Mouse (Mus musculus) mammary gland, adult 2 months (tissue): Measurements from ENCODE around the gene Cebpzos. TPM values are rescaled to one million over a fixed set of nuclear protein-coding genes. Genes with fewer than 3 reads are reported as not detected.

Source experiments
- polyA plus RNA-seq: library from polyadenylated mRNA; depleted of rRNA; stranded (reverse); fragments of >200 nt; gene quantifications from 2 replicates; pipeline ENCODE4 v1.2.3, GENCODE M21; 2012; ENCODE audit warnings: low replicate concordance; rRNA removed

The Cebpzos gene
- 3.8 and 8.9 TPM in 2 replicates for polyA plus RNA-seq

GRCm38 (mm10) chr17:78916369-78916813 is at the start of gene Cebpzos:
Gene Cebpzos (plus strand): TSS chr17:78916500.

GRCm38 (mm10) chr17:78882401-78883112 is 33.7 kb upstream of the Cebpzos start, which contains the start of gene Eif2ak2:
Gene Eif2ak2 (minus strand): TSS chr17:78882573.

DNA sequence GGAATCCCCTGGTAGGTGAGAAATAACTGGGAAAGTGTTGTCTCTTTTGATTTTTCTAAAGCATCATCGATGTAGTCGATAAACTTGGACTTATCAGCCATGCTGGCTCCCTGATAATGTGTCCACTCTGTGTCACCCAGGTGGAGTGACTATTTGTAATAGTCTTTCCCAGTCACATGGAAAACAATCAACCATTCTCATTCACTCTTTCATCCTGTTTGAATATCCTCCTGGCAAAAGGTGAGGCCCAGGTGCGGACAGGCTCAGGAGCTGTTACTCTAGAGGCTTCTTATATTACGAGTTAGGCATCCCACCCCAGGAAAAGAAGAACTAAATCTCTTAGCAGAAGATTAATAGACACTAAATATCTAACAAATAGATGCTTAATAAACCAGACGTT is 9.4 kb upstream of the Cebpzos start, which contains the start of gene Sult6b1:
TSS of gene Sult6b1 (minus strand) at position 101 of the 400 bp plus-strand sequence.

DNA sequence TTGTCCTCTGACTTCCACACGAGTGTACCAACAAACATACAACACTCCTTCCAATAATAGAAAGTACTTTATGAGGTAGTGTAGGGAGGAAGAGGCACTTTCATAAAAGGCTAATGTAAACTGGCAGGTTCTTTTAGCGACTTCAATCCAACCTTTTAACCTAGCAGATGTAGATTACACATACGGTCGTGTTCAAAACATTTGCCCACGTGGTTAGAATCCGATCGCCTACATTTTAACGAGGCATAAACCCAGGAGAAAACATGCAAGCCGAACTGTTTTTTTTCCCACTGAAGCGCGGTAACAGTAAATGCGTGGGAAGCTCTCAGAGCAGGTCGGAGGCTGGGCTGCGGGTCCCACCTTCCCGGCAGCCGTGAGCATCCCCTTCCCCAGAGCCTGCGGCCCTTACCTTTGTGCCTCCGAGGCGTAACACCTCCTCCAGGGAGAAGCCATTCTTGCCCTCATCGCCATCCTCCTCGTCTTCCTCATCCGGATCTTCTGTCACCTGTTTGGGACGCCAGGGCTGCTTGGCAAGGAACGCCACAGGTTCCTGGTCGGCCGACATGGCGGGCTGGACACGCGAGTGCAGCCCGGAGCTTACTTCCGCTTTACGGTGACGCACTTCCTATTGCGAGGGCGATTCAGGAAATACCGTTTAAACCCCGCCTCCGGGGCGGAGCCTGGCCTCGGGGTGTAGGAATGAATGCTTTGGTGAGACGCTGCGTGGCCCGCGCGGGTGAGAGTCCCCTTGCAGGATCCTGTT is 20.3 kb downstream of the Cebpzos start, which contains the start of the genes Cebpz and Ndufaf7:
TSS of gene Cebpz (minus strand) at position 601 of the 763 bp plus-strand sequence.
TSS of gene Ndufaf7 (plus strand) at position 671 of the 763 bp plus-strand sequence.

Other genes starting within 250 kb of the Cebpzos start
- 7.3 and 9.1 TPM in 2 replicates for gene Strn, start 179.3 kb upstream of the Cebpzos start, polyA plus RNA-seq
- gene Heatr5b, start 81.1 kb upstream of the Cebpzos start, polyA plus RNA-seq = 17.5 and 31.2 TPM in 2 replicates
- 5.3 and 11.8 TPM in 2 replicates for gene Gpatch11, start 80.9 kb upstream of the Cebpzos start, polyA plus RNA-seq
- gene Eif2ak2, start 33.9 kb upstream of the Cebpzos start, polyA plus RNA-seq = 2.8 and 4.2 TPM in 2 replicates
- gene Sult6b1, start 9.5 kb upstream of the Cebpzos start, polyA plus RNA-seq = not detected in 2 replicates
- 2.5 and 11.0 TPM in 2 replicates for gene Cebpz, start 20.6 kb downstream of the Cebpzos start, polyA plus RNA-seq
- 5.1 and 11.6 TPM in 2 replicates for gene Ndufaf7, start 20.6 kb downstream of the Cebpzos start, polyA plus RNA-seq
- gene Prkd3, start 104.3 kb downstream of the Cebpzos start, polyA plus RNA-seq = 7.2 and 13.5 TPM in 2 replicates
- gene Qpct, start 135.4 kb downstream of the Cebpzos start, polyA plus RNA-seq = 8.9 and 17.6 TPM in 2 replicates